Comparison of ENCODE assay signal across 35 mouse cellular contexts in genomic region chr1:93166346-93167079, GRCm38 (mm10). TPM values are rescaled to one million over a fixed set of nuclear protein-coding genes. Genes with fewer than 3 reads are reported as not detected.
DNase-seq lines count a peak whose midpoint lies in the region; ATAC-seq and TF ChIP-seq lines count a peak whose summit lies in the region.
"Had no signal": no experiment of that assay in that cellular context is flagged by ENCODE, and none has a peak within 500 bp of the region (broad histone marks: within the 10 kb centered on the region; RNA-seq: fewer than 3 reads in every experiment).

No protein-coding gene starts in this region.

- TF ChIP-seq CTCF in lung, postnatal 0 days (IDR thresholded peaks at IDR 0.05) = no peak

- no peak overlapping the region for H3K9ac ChIP-seq in limb, embryonic 11.5 days (ENCODE audit: low read length)
- H3K9ac ChIP-seq in lung, postnatal 0 days (replicated peaks; ENCODE audit: low read depth) = no peak overlapping the region
- H3K9ac ChIP-seq: embryonic facial prominence, embryonic 12.5 days; heart, embryonic 15.5 days; kidney, embryonic 15.5 days; liver, embryonic 13.5 days; neural tube, embryonic 12.5 days had no signal

- H3K36me3 ChIP-seq in limb, embryonic 11.5 days (ENCODE audit: control insufficient read depth, insufficient read depth, low read length) = no peaks in the 10 kb centered on the region
- H3K36me3 ChIP-seq in limb, embryonic 10.5 days = no peaks in the 10 kb centered on the region
- H3K36me3 ChIP-seq in lung, postnatal 0 days (ENCODE audit: insufficient read depth, low read length) = no peaks in the 10 kb centered on the region
- H3K36me3 ChIP-seq: embryonic facial prominence, embryonic 12.5 days; heart, embryonic 10.5 days; heart, embryonic 15.5 days; kidney, embryonic 15.5 days; liver, embryonic 13.5 days; neural tube, embryonic 12.5 days had no signal

- no peak overlapping the region for H3K4me3 ChIP-seq in limb, embryonic 11.5 days (ENCODE audit: low read depth, low read length)
- H3K4me3 ChIP-seq in limb, embryonic 10.5 days = no peak overlapping the region
- H3K4me3 ChIP-seq in lung, postnatal 0 days (ENCODE audit: low read depth, low read length) = no peak overlapping the region
- H3K4me3 ChIP-seq: embryonic facial prominence, embryonic 12.5 days; heart, embryonic 10.5 days; heart, embryonic 15.5 days; kidney, embryonic 15.5 days; layer of hippocampus, adult 2 months; liver, embryonic 13.5 days; neural tube, embryonic 12.5 days had no signal

- 0 out of 2 replicates have a peak overlapping the region, but pooled peaks have one; percentile 2 for H3K4me2 ChIP-seq in limb, embryonic 11.5 days (ENCODE audit: low read depth, severe bottlenecking)
- no peak overlapping the region for H3K4me2 ChIP-seq in lung, postnatal 0 days (replicated peaks; ENCODE audit: low read depth, low read length)
- H3K4me2 ChIP-seq: embryonic facial prominence, embryonic 12.5 days; heart, embryonic 15.5 days; kidney, embryonic 15.5 days; liver, embryonic 13.5 days; neural tube, embryonic 12.5 days had no signal

- no peak for DNase-seq in limb, embryonic 11.5 days (ENCODE audit: low spot score)
- DNase-seq in limb, embryonic 10.5 days (ENCODE audit: low spot score) = no peak
- DNase-seq in lung, postnatal 0 days (ENCODE audit: low spot score) = peak; percentile 67
- no peak for DNase-seq in lung, postnatal 10 days
- peak; percentile 29 for DNase-seq in lung, postnatal 36 days
- DNase-seq in left cerebral cortex, adult 11 months (ENCODE audit: low spot score) = no peak
- no peak for DNase-seq in left cerebral cortex, postnatal 14 days (ENCODE audit: low spot score in 2 of 2)
- no peak for DNase-seq in kidney, postnatal 10 days
- DNase-seq: adrenal gland, postnatal 14 days; cerebellum, adult 11-12 months; cerebellum, adult 9-11 months; embryo, embryonic 11 days; gastrocnemius, postnatal 14 days; heart, adult 11 months; kidney, adult 18-20 months; kidney, postnatal 36 days; liver, embryonic 13.5 days; right cerebral cortex, adult 18-20 months; right cerebral cortex, postnatal 4 days had no signal

- no peak overlapping the region for H3K27ac ChIP-seq in limb, embryonic 11.5 days (replicated peaks; ENCODE audit: low read depth, low read length)
- no peak overlapping the region for H3K27ac ChIP-seq in limb, embryonic 10.5 days
- peak overlapping the region; percentile 82 for H3K27ac ChIP-seq in lung, postnatal 0 days (ENCODE audit: low read length)
- H3K27ac ChIP-seq: embryonic facial prominence, embryonic 12.5 days; heart, embryonic 10.5 days; heart, embryonic 15.5 days; kidney, embryonic 15.5 days; layer of hippocampus, adult 2 months; liver, embryonic 13.5 days; neural tube, embryonic 12.5 days had no signal

- H3K27me3 ChIP-seq in limb, embryonic 11.5 days (ENCODE audit: control insufficient read depth, insufficient read depth, low read length) = no peaks in the 10 kb centered on the region
- no peaks in the 10 kb centered on the region for H3K27me3 ChIP-seq in limb, embryonic 10.5 days (ENCODE audit: low read depth, poor library complexity, severe bottlenecking)
- no peaks in the 10 kb centered on the region for H3K27me3 ChIP-seq in lung, postnatal 0 days (replicated peaks; ENCODE audit: insufficient read depth, low read length)
- H3K27me3 ChIP-seq: embryonic facial prominence, embryonic 12.5 days; liver, embryonic 13.5 days; neural tube, embryonic 12.5 days had no signal

- TF ChIP-seq EP300 in lung, postnatal 0 days (IDR thresholded peaks at IDR 0.05) = peak; percentile 95

- intact Hi-C loops in left cerebral cortex, postnatal 14 days (cut with DNase I) = no loop called here

- H3K4me1 ChIP-seq in limb, embryonic 11.5 days (ENCODE audit: control insufficient read depth, insufficient read depth, low read length) = no peaks in the 10 kb centered on the region
- peaks cover 9% of the 10 kb centered on the region for H3K4me1 ChIP-seq in limb, embryonic 10.5 days
- no peaks in the 10 kb centered on the region for H3K4me1 ChIP-seq in lung, postnatal 0 days (ENCODE audit: insufficient read depth, low read depth, low read length)
- H3K4me1 ChIP-seq: heart, embryonic 15.5 days; kidney, embryonic 15.5 days; liver, embryonic 13.5 days; neural tube, embryonic 12.5 days had no signal

- ATAC-seq in limb, embryonic 11.5 days (ENCODE audit: insufficient number of reproducible peaks, low FRiP score, low TSS enrichment, low read depth) = 0 out of 2 replicates have a peak, but pooled peaks have one; percentile 28
- peak; percentile 77 for ATAC-seq in lung, postnatal 0 days
- ATAC-seq: forebrain, embryonic 14.5 days; hindbrain, embryonic 16.5 days; midbrain, embryonic 16.5 days had no signal

- 85% methylated on average over 11 of the region's 11 CpGs for WGBS in limb, embryonic 11.5 days
- 87% methylated on average over 11 of the region's 11 CpGs for WGBS in limb, embryonic 10.5 days
- WGBS in lung, postnatal 0 days = 62% methylated on average over 11 of the region's 11 CpGs

- no peaks in the 10 kb centered on the region for H3K9me3 ChIP-seq in limb, embryonic 11.5 days (ENCODE audit: control insufficient read depth, low read length)
- no peaks in the 10 kb centered on the region for H3K9me3 ChIP-seq in limb, embryonic 10.5 days (replicated peaks)
- H3K9me3 ChIP-seq in lung, postnatal 0 days (ENCODE audit: low read length) = no peaks in the 10 kb centered on the region
- H3K9me3 ChIP-seq: embryonic facial prominence, embryonic 12.5 days; heart, embryonic 10.5 days; heart, embryonic 15.5 days; kidney, embryonic 15.5 days; liver, embryonic 13.5 days; neural tube, embryonic 12.5 days had no signal

RNA-seq across cellular contexts. Expression of gene Crocc2, which starts 2.0 kb away (rescaled TPM):
- polyA plus RNA-seq in limb, embryonic 11.5 days (2014; fragmentation: Nextera tagmentation; extraction: Ambion mirVana) = 0.28 and 0.32 TPM in 2 replicates
- 0.33 and 0.34 TPM in 2 replicates for polyA plus RNA-seq in limb, embryonic 10.5 days (2016; fragmentation: Nextera tagmentation; extraction: Ambion mirVana)
- polyA plus RNA-seq in lung, postnatal 0 days (2015; fragmentation: Nextera tagmentation; extraction: Ambion mirVana) = 1.3 TPM in 2 replicates
- total RNA-seq in left cerebral cortex, postnatal 14 days (2021) = under 1 TPM; 0.07 to 0.19 TPM
- total RNA-seq: gastrocnemius, postnatal 14 days had no signal
- polyA plus RNA-seq: liver, embryonic 13.5 days had no signal

RNA-seq across cellular contexts. Expression of gene 2310007B03Rik, which starts 5.8 kb away (rescaled TPM):
- 0.16 and 0.25 TPM in 2 replicates for polyA plus RNA-seq in limb, embryonic 11.5 days (2014; fragmentation: Nextera tagmentation; extraction: Ambion mirVana)
- polyA plus RNA-seq in limb, embryonic 10.5 days (2016; fragmentation: Nextera tagmentation; extraction: Ambion mirVana) = 0.74 and 1.4 TPM in 2 replicates
- 65.3 and 73.6 TPM in 2 replicates for polyA plus RNA-seq in lung, postnatal 0 days (2015; fragmentation: Nextera tagmentation; extraction: Ambion mirVana)
- not detected for total RNA-seq in left cerebral cortex, postnatal 14 days (2021)
- total RNA-seq: adrenal gland, postnatal 14 days; gastrocnemius, postnatal 14 days; heart, postnatal 25 days; layer of hippocampus, adult 2 months; layer of hippocampus, postnatal 25 days had no signal
- polyA plus RNA-seq: spleen, adult 2 months; testis, adult 2 months had no signal

RNA-seq across cellular contexts. Expression of gene Agxt, which starts 31.5 kb away (rescaled TPM):
- not detected in 2 replicates for polyA plus RNA-seq in limb, embryonic 11.5 days (2014; fragmentation: Nextera tagmentation; extraction: Ambion mirVana)
- polyA plus RNA-seq in limb, embryonic 10.5 days (2016; fragmentation: Nextera tagmentation; extraction: Ambion mirVana) = 0.11 TPM in 1 of 2 replicates, not detected in the other
- 0.08 and 0.10 TPM in 2 replicates for polyA plus RNA-seq in lung, postnatal 0 days (2015; fragmentation: Nextera tagmentation; extraction: Ambion mirVana)
- total RNA-seq in left cerebral cortex, postnatal 14 days (2021) = not detected
- total RNA-seq: gastrocnemius, postnatal 14 days; heart, postnatal 25 days; layer of hippocampus, adult 2 months; layer of hippocampus, postnatal 25 days had no signal
- polyA plus RNA-seq: embryonic facial prominence, embryonic 12.5 days; forebrain, embryonic 14.5 days; heart, embryonic 15.5 days; hindbrain, embryonic 11.5 days; hindbrain, embryonic 16.5 days; intestine, embryonic 14.5 days; limb, embryonic 14.5 days; midbrain, embryonic 16.5 days; neural tube, embryonic 12.5 days; spleen, adult 2 months; testis, adult 2 months had no signal

Comparison
In these comparisons a context has a peak if more than half of its experiments do, and no peak if none do; other contexts are left out.
1. DNase-seq: peak in lung, postnatal 0 days (single experiment) and lung, postnatal 36 days (single experiment); none in limb, embryonic 11.5 days (single experiment), limb, embryonic 10.5 days (single experiment), lung, postnatal 10 days (single experiment), left cerebral cortex, adult 11 months (single experiment), left cerebral cortex, postnatal 14 days (0 of 2) and kidney, postnatal 10 days (single experiment).
2. RNA of gene 2310007B03Rik, which starts 5.8 kb away (polyA plus RNA-seq): 65.3 to 73.6 TPM in lung, postnatal 0 days; 0.74 to 1.4 TPM in limb, embryonic 10.5 days and 0.16 to 0.25 TPM in limb, embryonic 11.5 days; every median in the first group is over 10 times any median in the second.